Mouse (Mus musculus) lung, adult 2 months (tissue): ENCODE results near the gene Rd3. TPM values are rescaled to one million over a fixed set of nuclear protein-coding genes. Genes with fewer than 3 reads are reported as not detected.

Source experiments
- DNase-seq: peaks from one replicate; pipeline ENCODE4 v3.0.0; 2022
- H3K4me1 ChIP-seq: fragments of 200-500 bp; 2 replicates; pipeline ENCODE4 v1.6.1; 2011; ENCODE audit warnings: low read length; ENCODE audit not compliant: control insufficient read depth, insufficient read depth
- H3K4me3 ChIP-seq: fragments of 200-500 bp; replicated peaks from 2 replicates; pipeline ENCODE3; 2011; ENCODE audit warnings: low read depth, mild to moderate bottlenecking, control low read depth, low read length; ENCODE audit errors: extremely low read depth
- CTCF ChIP-seq: fragments of 200-500 bp; IDR thresholded peaks from 2 replicates; pipeline ENCODE4 v1.5.1; 2011; ENCODE audit warnings: mild to moderate bottlenecking, low read length, control low read depth; ENCODE audit not compliant: insufficient read depth
- POLR2A ChIP-seq: fragments of 200-500 bp; IDR thresholded peaks from 2 replicates; pipeline ENCODE4 v1.6.1; 2011; ENCODE audit warnings: low read depth, mild to moderate bottlenecking, control low read depth, low read length, borderline replicate concordance; ENCODE audit errors: extremely low read depth
- WGBS: fragments of 180-500 bp; shearing (Covaris S2); methylation state at CpG from one replicate; pipeline ENCODE4 v1.1.7; 2018; 5-methylcytosine and 5-hydroxymethylcytosine counted together
- polyA plus RNA-seq: library from polyadenylated mRNA; depleted of rRNA; stranded (reverse); fragments of >200 nt; gene quantifications from 2 replicates; pipeline ENCODE4 v1.2.3, GENCODE M21; 2012; rRNA removed

Gene Rd3
- polyA plus RNA-seq, 1 experiment: 3.9 TPM

DNA sequence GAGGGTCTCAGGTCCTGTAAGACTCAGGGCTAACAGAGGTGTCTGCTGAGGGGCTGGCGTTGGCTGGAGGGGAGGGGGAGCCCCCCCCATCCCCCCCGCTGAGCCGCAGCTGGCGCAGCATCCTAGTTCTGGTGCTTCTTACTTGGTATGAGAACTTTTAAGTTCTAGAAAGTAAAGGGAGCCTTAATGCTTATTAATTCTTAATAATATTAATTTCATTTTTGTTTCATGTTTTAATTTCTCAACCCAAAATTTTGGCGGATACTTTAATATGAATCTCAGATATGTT, 10.3 kb downstream of the Rd3 start:
- H3K4me1 ChIP-seq: no peaks in the 10 kb centered on the region
- TF ChIP-seq CTCF: no peak
- H3K4me3 ChIP-seq: no peak overlapping the region
- no peak for DNase-seq
- WGBS: 50% methylated on average over 5 of the region's 5 CpGs

GRCm38 (mm10) chr1:191988646-191989045, 11.5 kb downstream of the Rd3 start:
- DNase-seq: no peak
- TF ChIP-seq POLR2A (no peak), CTCF (no peak)
- 52% methylated on average over 3 of the region's 3 CpGs for WGBS
- H3K4me3 ChIP-seq: no peak overlapping the region
- H3K4me1 ChIP-seq: peaks cover 2% of the 10 kb centered on the region; the same call in 1 of the 2 replicates

- WGBS: 75% methylated on average over 5 of the region's 5 CpGs
- no peak for DNase-seq
- TF ChIP-seq CTCF (no peak), POLR2A (no peak)
- Histone ChIP-seq H3K4me3 (no peak overlapping the region), H3K4me1 (peaks cover 2% of the 10 kb centered on the region; the same call in 1 of the 2 replicates)
Measured at GRCm38 (mm10) chr1:191989060-191989459, 11.9 kb downstream of the Rd3 start.

GRCm38 (mm10) chr1:191989994-191990393, 12.8 kb downstream of the Rd3 start:
- peak; percentile 95 for DNase-seq
- Histone ChIP-seq H3K4me1 (peaks cover 2% of the 10 kb centered on the region; the same call in 1 of the 2 replicates), H3K4me3 (peak overlapping the region; percentile 97)
- TF ChIP-seq CTCF (no peak), POLR2A (peak; percentile 87)
- WGBS: under 1% methylated on average over 22 of the region's 22 CpGs

GRCm38 (mm10) chr1:191992040-191992780, 15.0 kb downstream of the Rd3 start:
- no peak overlapping the region for H3K4me3 ChIP-seq
- WGBS: 47% methylated on average over 7 of the region's 7 CpGs
- no peak for DNase-seq
- TF ChIP-seq CTCF (no peak), POLR2A (no peak)
- peaks cover 2% of the 10 kb centered on the region; the same call in 1 of the 2 replicates for H3K4me1 ChIP-seq

GRCm38 (mm10) chr1:191994476-191994875, 17.3 kb downstream of the Rd3 start:
- no peak for TF ChIP-seq POLR2A
- no peak for TF ChIP-seq CTCF
- Histone ChIP-seq H3K4me1 (peaks cover 2% of the 10 kb centered on the region; the same call in 1 of the 2 replicates), H3K4me3 (no peak overlapping the region)
- no peak for DNase-seq
- WGBS: 76% methylated on average over 5 of the region's 5 CpGs

DNA sequence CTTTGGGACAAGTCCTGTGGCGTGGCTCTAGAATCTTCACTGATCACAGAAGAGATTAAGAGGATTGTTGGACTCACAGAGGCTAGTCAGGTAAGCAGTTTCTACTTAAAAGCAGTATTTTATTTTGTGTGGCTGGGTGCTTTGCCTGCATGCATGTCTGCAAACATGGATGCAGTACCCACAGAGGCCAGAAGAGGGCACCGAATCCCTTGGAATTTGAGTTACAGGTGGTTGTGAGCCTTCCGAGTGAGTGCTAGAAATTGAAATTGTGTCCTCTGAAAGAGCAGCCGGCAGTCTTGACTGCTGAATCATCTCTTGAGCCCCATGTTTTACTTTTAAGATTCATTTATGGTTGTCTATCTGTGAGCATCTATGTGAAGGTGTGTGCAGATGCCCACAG, 18.3 kb downstream of the Rd3 start:
- Histone ChIP-seq H3K4me3 (no peak overlapping the region), H3K4me1 (peaks cover 2% of the 10 kb centered on the region; the same call in 1 of the 2 replicates)
- DNase-seq: peak; percentile 65
- 68% methylated on average over 4 of the region's 4 CpGs for WGBS
- no peak for TF ChIP-seq POLR2A
- peak; percentile 68 for TF ChIP-seq CTCF

- DNase-seq: no peak
- no peak for TF ChIP-seq POLR2A
- TF ChIP-seq CTCF: no peak
- H3K4me1 ChIP-seq: peaks cover 2% of the 10 kb centered on the region; the same call in 1 of the 2 replicates
- WGBS: 91% methylated on average over 7 of the region's 7 CpGs
- H3K4me3 ChIP-seq: no peak overlapping the region
Measured at GRCm38 (mm10) chr1:191995916-191996315, 18.7 kb downstream of the Rd3 start.

GRCm38 (mm10) chr1:191996621-191997185, 19.5 kb downstream of the Rd3 start:
- Histone ChIP-seq H3K4me3 (no peak overlapping the region), H3K4me1 (peaks cover 2% of the 10 kb centered on the region; the same call in 1 of the 2 replicates)
- DNase-seq: no peak
- 84% methylated on average over 8 of the region's 8 CpGs for WGBS
- TF ChIP-seq POLR2A (no peak), CTCF (no peak)

GRCm38 (mm10) chr1:191999022-191999421, 21.9 kb downstream of the Rd3 start:
- Histone ChIP-seq H3K4me1 (no peaks in the 10 kb centered on the region), H3K4me3 (no peak overlapping the region)
- DNase-seq: no peak
- TF ChIP-seq CTCF: no peak
- no peak for TF ChIP-seq POLR2A

Other genes with a start within 250 kb of the Rd3 start
- gene Nek2, start 155.9 kb upstream of the Rd3 start, polyA plus RNA-seq: 1.9 and 3.7 TPM in 2 replicates
- gene Slc30a1, start 70.6 kb upstream of the Rd3 start, polyA plus RNA-seq: 23.9 and 28.3 TPM in 2 replicates
- gene Traf5, start 115.2 kb downstream of the Rd3 start, polyA plus RNA-seq: 16.2 and 23.5 TPM in 2 replicates
- 31.4 and 35.2 TPM in 2 replicates for gene Rcor3, start 160.7 kb downstream of the Rd3 start, polyA plus RNA-seq
- 1.7 and 1.9 TPM in 2 replicates for gene Kcnh1, start 213.4 kb downstream of the Rd3 start, polyA plus RNA-seq